Mouse (Mus musculus) left cerebral cortex, postnatal 36 days (tissue): ENCODE results near the gene 1700037C18Rik. TPM values are rescaled to one million over a fixed set of nuclear protein-coding genes. Genes with fewer than 3 reads are reported as not detected.
A peak's percentile ranks its signal among the peaks of the same experiment; 100 is the strongest.
"Not testable (repeated sequence)": the region's sequence is repeated elsewhere in the genome, so short reads cannot be mapped to it uniquely, and the experiment has no call there.

Experiments used
- DNase-seq, 2 experiments: peaks; one replicate each; pipeline ENCODE4 v3.0.0; 2021 to 2022; ENCODE audit warnings: low spot score in 2 of 2, mixed read lengths in 1 of 2
- intact Hi-C: fragments of 180-260 bp; cut with DNase I; formaldehyde crosslinking; loops from one replicate; pipeline ENCODE4 v1.15.1; 2025
- microRNA-seq: library from miRNA; unstranded; fragments of <30 nt; microRNA quantifications from one replicate; pipeline ENCODE4 v1.2.0, GENCODE M21; 2022
- total RNA-seq, 2 experiments: library from RNA; stranded (reverse); gene quantifications; 2 replicates each; pipeline ENCODE4 v1.2.3; 2021

1700037C18Rik gene
- total RNA-seq, 2 experiments from 2014 or later: 10.1 to 11.1 TPM

DNA sequence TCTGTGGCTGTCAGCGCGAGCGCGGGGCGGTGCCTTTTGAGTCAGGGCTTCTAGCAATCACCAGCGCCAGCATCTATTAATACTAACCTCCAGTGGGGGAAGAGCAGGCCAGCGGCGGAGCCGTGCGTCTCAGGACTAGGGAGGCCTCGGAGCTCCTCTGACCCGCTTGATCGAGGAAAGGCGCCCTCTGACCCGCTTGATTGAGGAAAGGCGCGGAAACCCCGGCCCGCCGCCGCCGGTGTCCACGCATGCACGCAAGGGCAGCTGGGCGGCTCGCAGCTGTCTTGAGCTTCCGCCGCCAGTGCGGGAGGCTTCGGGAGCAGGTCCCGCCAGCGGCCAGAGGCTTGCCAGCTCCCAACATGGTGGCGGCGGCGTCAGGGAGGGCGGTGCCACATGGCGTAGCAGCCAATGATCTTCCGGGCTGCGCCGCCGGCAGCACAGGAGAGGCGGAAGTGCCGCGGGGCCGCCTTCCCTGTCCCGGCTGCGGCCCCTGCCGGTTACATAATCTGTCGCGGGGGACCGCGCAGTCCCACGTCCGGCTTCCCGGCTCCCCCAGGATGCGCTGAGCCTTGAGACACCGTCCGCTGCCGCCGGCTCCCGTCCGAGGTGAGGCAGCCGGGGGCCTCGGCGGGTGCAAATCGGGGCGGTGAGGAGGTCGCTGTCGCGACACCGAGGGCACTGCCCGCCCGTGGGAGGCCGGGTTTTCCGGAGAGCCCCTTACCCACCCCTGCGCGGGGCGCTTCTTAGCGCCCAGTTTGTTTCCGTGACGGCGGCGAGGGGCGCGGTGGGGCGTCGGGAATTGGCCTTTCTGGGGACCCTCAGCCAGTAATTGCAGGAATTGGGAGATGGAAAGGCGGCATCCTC is 24.1 kb downstream of the 1700037C18Rik start, which contains the start of the genes Zfp597 and Gm20695:
Gene Zfp597 (minus strand): TSS at position 361 of the 864 bp plus-strand sequence.
Gene Gm20695 (plus strand): TSS at position 448 of the 864 bp plus-strand sequence.
- peak; percentile 94 to 95 for DNase-seq
- intact Hi-C loops: loop anchor here (10.0 kb wide), 1 partner anchor 140 kb away; the partner anchor contains the start of gene Zfp263

DNA sequence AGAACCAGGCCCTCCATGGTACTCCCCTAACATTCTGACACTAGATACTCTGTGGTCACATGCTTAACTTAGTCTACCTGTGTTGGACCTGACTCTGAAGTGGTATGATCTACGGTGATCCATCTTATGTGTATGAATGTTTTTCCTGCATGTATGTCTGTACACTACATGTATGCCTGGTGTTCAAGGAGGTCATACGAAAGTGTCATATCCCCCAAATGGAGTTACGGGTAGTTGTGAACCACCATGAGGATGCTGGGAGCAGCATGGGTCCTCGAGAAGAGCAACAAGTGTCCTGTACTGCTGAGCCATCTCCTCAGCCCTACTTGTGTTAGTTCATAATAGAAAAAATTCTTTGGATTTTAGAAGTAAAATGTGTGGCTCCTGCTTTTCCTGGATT is 32.1 kb downstream of the 1700037C18Rik start:
- intact Hi-C loops: no loop called here
- no peak for DNase-seq

DNA sequence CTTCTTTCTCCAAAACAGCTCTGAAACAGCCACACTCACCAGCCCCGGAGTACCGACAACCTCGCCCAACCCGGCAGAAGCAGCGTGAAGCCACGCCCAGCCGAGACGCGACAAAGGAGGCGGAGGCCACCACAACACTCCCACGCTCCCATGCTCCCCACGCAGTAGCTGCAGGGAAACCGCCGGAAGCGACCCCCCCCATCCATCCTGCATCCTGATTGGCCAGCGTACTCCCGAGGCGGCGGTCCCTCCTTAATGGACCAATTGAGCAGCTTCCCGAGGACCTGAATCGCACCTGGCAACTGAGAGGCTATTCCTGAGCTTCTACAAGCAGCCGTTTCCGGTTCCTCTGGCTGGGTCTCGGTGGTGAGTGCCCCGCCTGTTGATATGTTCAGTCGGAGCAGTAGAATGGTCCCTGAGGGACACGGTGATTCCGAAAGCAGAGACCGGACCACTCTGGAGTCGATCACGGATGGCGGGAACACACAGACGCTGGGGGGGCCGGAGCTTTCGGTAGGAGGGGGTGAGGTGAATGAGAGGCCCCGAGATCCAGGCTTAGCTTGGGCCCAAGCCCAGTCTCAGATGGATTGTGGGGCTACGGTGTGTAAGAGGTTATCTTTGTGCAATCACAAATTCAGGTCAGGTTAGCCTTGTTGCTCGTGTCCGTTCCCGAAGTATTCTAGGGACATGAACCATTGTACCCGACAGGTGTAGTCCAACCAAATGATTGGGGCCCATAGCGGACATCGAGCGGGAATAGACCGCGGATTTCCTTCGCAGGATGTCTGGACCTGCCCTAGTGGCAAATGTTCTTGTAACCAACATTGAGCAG is 36.1 kb downstream of the 1700037C18Rik start, which contains the start of gene Naa60:
Gene Naa60 (plus strand): TSS at position 160 of the 832 bp plus-strand sequence.
- DNase-seq: peak; percentile 84 to 86
- intact Hi-C loops: no loop called here

DNA sequence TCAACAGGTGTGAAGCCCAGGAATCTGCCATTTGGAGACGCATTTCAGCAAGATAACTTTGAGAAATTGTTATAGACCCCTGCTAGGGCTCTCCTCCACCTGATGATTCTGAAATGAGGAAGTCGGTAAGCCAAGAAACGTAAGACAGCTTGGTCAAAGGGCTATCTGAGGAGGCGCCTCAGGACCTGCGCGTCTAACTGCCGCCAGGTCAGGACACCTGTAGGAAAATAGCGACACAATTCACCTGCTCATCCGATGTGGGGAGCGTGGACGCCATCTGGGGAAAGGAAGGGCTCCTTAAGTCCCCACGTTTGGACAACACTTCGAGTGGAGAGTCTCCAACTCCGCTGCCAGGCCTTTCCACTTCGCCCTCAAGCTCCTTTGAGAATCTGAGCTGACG is 36.7 kb downstream of the 1700037C18Rik start:
- intact Hi-C loops: no loop called here
- DNase-seq: no peak

DNA sequence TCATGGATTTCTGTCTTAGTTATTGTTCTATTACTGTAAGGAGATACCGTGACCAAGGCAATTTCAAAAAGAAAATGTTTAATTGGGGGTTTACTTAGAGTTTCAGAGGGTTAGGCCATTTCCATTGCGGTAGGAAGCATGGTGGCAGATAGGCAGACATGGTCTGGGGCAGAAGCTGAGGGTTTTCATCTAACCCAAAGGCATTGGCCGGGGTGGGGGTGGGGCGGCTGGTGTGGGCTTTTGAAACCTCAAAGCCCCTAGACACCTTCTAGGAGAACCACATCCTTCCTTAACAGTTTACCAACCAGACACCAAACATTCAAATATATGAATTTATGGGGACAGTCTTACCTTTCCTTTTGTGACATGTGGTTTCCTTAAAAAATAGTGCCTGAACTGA is 49.2 kb downstream of the 1700037C18Rik start:
- no peak for DNase-seq
- intact Hi-C loops: no loop called here

DNA sequence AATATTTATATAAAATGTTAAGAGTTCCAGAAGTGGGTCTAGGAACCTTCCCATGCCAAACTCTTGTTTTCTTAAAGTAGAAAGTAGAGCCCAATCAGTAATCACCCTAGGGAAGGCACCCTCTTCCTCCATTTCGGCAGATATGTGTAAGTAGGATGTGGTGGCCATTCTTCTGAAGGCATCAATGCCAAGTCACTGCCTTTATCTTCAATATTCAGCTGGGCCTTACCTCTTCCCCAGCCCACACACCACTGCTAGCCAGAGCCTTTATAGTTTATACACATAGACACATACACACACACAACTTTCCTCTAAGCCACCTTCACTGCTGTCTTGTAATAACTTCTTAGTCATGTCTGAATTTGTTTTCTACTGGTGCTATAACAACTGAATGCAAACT is 52.7 kb downstream of the 1700037C18Rik start:
- intact Hi-C loops: no loop called here
- DNase-seq: no peak

DNA sequence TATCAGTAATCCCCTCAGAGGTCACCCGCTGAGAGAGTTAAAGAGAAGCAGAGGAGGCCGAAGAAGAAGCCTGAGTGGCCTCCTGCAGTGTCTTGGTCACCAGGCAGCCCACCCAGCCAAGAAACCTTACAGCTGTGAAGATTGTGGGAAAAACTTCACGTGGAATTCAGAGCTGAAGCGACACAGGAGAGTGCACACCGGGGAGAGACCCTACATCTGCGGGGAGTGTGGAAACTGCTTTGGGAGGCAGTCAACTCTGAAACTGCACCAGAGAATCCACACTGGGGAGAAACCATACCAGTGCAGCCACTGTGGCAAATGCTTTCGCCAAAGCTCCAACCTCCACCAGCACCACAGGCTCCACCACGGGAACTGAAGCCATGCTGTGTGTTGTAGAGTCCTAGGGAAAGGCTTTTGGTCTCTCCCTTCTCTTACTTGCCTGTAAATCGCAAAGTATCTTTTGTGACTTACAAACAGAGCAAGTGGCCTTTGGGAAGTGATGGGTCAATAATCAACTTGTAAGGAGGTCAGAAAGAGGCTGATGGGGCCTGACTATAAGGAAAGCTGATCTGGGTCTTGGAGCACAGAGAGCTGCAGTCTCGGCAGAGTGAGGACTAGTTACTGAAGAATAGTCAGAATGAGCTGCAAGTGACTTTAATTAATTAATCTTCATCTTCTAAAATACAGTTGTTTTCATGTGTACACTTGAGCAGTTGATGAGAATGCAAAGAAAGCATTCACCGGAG is 53.9 kb downstream of the 1700037C18Rik start:
- DNase-seq: no peak
- intact Hi-C loops: no loop called here

DNA sequence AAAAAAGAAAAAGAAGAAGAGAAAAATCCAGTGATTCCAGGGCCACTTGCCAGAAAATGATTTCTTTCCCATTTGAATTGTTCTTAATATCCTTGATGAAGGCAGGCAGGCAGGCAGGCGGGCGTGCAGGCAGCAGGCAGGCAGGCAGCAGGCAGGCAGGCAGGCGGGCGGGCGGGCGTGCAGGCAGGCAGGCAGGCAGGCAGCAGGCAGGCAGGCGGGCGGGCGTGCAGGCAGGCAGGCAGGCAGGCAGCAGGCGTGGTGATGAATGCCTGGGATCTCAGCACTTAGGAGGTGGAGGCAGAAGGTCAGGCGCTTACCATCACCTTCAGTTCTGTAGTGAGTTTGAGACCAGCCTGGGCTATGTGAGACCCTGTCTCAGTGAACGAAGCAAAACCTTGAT is 55.9 kb downstream of the 1700037C18Rik start:
- intact Hi-C loops: no loop called here
- DNase-seq: no peak

DNA sequence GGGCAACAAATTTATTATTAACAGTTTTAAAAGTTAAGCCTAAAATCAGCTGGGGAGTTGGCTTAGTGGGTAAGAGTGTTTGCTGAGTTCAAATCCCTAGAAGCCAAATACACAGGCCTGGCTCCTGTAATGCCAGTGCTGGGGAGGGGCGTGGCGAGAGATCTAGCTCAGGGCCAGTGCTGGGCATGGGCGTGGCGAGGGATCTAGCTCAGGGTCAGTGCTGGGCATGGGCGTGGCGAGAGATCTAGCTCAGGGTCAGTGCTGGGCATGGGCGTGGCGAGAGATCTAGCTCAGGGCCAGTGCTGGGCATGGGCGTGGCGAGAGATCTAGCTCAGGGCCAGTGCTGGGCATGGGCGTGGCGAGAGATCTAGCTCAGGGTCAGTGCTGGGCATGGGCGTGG is 57.2 kb downstream of the 1700037C18Rik start:
- intact Hi-C loops, DNase-seq: not testable (repeated sequence)

DNA sequence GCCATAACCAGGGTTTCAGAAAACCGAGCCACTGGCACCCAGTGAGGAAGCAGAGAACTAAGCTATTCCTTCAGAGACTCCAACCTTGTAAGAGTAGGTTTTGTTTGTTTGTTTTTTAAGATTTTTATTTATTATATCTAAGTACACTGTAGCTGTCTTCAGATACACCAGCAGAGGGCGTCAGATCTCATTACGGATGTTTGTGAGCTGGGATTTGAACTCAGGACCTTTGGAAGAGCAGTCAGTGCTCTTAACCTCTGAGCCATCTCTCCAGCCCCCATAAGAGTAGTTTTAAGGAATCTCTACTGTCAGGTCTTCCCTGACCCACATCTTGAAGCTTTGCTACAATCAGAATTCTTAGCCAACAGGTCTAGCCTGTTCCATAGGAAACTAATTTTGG is 60.1 kb downstream of the 1700037C18Rik start:
- intact Hi-C loops: loop anchor here (10.0 kb wide), 1 partner anchor 104 kb away; the partner anchor contains the start of gene Zfp263
- DNase-seq: no peak

DNA sequence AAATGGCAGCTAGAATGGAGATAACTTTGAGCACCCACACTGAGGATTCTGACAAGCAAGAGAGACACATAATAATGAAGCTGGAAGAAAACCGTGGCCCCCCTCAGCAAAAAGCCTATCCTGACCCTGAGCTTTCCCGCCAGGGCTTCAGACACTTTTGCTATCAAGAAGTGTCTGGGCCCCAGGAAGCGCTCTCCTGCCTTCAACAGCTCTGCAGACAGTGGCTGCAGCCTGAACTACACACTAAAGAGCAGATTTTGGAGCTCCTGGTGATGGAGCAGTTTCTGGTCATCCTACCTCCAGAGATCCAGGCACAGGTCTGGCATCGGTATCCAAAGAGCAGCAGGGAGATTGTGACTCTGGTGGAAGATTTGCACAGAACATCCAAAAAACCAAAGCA is 60.6 kb downstream of the 1700037C18Rik start:
- intact Hi-C loops: loop anchor here (10.0 kb wide), 1 partner anchor 103 kb away; the partner anchor contains the start of gene Zfp263
- DNase-seq: no peak

DNA sequence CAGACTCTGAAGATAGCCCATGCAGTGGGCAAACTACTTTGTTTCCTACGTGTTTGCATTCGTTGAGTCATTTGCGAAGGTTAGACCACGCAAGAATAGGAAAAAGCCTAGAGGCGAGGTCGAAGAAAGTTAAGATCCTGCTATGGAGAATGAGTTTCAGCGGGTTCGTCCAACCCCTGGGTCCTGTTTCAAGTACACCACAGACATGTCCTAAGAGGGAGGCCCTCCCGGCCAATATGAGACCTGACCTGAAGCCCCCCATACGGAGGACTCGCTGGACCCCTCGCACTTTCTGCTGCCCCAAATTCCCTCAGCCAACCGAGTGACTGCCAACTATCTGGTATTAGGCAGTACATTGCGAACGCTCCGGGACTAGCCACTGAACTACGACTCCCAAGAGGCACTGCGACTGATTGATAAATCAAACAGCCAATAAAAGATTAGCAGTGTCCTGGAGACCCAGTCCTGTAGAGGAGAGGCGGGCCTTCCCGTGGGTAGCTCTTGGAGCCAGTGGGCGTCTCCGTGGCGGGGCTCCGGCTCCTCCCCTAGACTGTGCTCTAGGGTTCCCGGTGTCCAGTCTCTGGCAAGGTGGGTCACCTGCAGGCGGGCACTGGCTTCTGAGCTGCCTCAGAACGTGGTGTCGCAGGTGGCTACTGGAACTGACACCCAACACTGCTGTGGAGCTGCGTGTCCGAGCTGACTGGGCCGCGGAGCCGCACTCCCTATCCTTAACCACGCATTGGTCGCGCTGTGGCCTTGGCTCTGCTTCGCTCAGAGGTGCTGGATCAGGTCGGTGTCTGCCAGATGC is 61.6 kb downstream of the 1700037C18Rik start, which contains the start of gene Zfp174:
Gene Zfp174 (plus strand): TSS at position 558 of the 808 bp plus-strand sequence.
- peak; percentile 92 to 94 for DNase-seq
- intact Hi-C loops: loop anchor here (10.0 kb wide), 1 partner anchor 102 kb away; the partner anchor contains the start of gene Zfp263

Small RNA genes lying within 50 kb of the gene (microRNA-seq; reads per million reads assigned to microRNA genes)
- not detected for gene Gm23493

Other genes starting within 250 kb of the 1700037C18Rik start
- gene Mefv, start 190.6 kb downstream of the 1700037C18Rik start, total RNA-seq: not detected
- 10 to 100 TPM; 14.9 to 18.6 TPM for gene Zfp263, start 164.6 kb downstream of the 1700037C18Rik start, total RNA-seq
- gene Olfr15, start 77.8 kb downstream of the 1700037C18Rik start, total RNA-seq: not detected
- gene Zfp174, start 61.4 kb downstream of the 1700037C18Rik start, total RNA-seq: 1 to 10 TPM; 5.2 to 5.3 TPM
- 100 to 1,000 TPM; 124 TPM for gene Naa60, start 36.3 kb downstream of the 1700037C18Rik start, total RNA-seq
- 10 to 100 TPM; 23.1 to 26.8 TPM for gene Zfp597, start 24.1 kb downstream of the 1700037C18Rik start, total RNA-seq
- gene Gm20695, start 24.0 kb downstream of the 1700037C18Rik start, total RNA-seq: 1 to 10 TPM in 1 of 2 experiments, not detected in 1; 1.2 TPM
- 10 to 100 TPM; 26.0 to 33.4 TPM for gene Cluap1, start 112 bp upstream of the 1700037C18Rik start, total RNA-seq
- gene Nlrc3, start 67.9 kb upstream of the 1700037C18Rik start, total RNA-seq: 1 to 10 TPM; 1.1 to 3.5 TPM
- 10 to 100 TPM; 44.9 to 50.6 TPM for gene Slx4, start 95.1 kb upstream of the 1700037C18Rik start, total RNA-seq
- gene Dnase1, start 128.3 kb upstream of the 1700037C18Rik start, total RNA-seq: not detected
- gene Trap1, start 169.1 kb upstream of the 1700037C18Rik start, total RNA-seq: 10 to 100 TPM; 72.1 to 73.1 TPM